Mouse (Mus musculus): ENCODE data around the gene Slc39a12. TPM values are rescaled to one million over a fixed set of nuclear protein-coding genes. Genes with fewer than 3 reads are reported as not detected.

Slc39a12 gene
- polyA plus RNA-seq, 1 experiment from 2014 or later, result not detected

GRCm38 (mm10) chr2:14496150-14496549 lies 108.0 kb downstream of the Slc39a12 start:
- 32% methylated on average over 2 of the region's 2 CpGs for WGBS (ENCODE audit: insufficient replicate concordance)
- H3K4me1 ChIP-seq, result no peaks in the 10 kb centered on the region

GRCm38 (mm10) chr2:14502482-14502881 lies 114.4 kb downstream of the Slc39a12 start:
- H3K9me3 ChIP-seq (replicated peaks), result no peaks in the 10 kb centered on the region
- H3K4me1 ChIP-seq, result no peaks in the 10 kb centered on the region
- 43% methylated on average over 3 of the region's 3 CpGs for WGBS (ENCODE audit: insufficient replicate concordance)
- H3K9ac ChIP-seq, result no peak overlapping the region
- no peak overlapping the region for H3K4me2 ChIP-seq
- no peaks in the 10 kb centered on the region for H3K36me3 ChIP-seq
- no peaks in the 10 kb centered on the region for H3K27me3 ChIP-seq (replicated peaks)
- no peak for ATAC-seq
- no peak overlapping the region for H3K27ac ChIP-seq
- H3K4me3 ChIP-seq, result no peak overlapping the region

More at GRCm38 (mm10) chr2:14496150-14496549, 108.0 kb downstream of the Slc39a12 start:
- ATAC-seq, result no peak
- Histone ChIP-seq H3K4me2 (no peak overlapping the region), H3K9ac (no peak overlapping the region), H3K9me3 (replicated peaks) (no peaks in the 10 kb centered on the region), H3K36me3 (no peaks in the 10 kb centered on the region), H3K27me3 (replicated peaks) (no peaks in the 10 kb centered on the region), H3K4me3 (no peak overlapping the region), H3K27ac (no peak overlapping the region)

- no peak overlapping the region for H3K4me2 ChIP-seq
- no peaks in the 10 kb centered on the region for H3K36me3 ChIP-seq
- no peak for ATAC-seq
- H3K9ac ChIP-seq, result no peak overlapping the region
- H3K4me3 ChIP-seq, result no peak overlapping the region
- no peaks in the 10 kb centered on the region for H3K9me3 ChIP-seq (replicated peaks)
- H3K4me1 ChIP-seq, result no peaks in the 10 kb centered on the region
- H3K27me3 ChIP-seq (replicated peaks), result no peaks in the 10 kb centered on the region
- no peak overlapping the region for H3K27ac ChIP-seq
- 64% methylated on average over 5 of the region's 5 CpGs for WGBS (ENCODE audit: insufficient replicate concordance)
Measured at GRCm38 (mm10) chr2:14518237-14518636, 130.1 kb downstream of the Slc39a12 start.

DNA sequence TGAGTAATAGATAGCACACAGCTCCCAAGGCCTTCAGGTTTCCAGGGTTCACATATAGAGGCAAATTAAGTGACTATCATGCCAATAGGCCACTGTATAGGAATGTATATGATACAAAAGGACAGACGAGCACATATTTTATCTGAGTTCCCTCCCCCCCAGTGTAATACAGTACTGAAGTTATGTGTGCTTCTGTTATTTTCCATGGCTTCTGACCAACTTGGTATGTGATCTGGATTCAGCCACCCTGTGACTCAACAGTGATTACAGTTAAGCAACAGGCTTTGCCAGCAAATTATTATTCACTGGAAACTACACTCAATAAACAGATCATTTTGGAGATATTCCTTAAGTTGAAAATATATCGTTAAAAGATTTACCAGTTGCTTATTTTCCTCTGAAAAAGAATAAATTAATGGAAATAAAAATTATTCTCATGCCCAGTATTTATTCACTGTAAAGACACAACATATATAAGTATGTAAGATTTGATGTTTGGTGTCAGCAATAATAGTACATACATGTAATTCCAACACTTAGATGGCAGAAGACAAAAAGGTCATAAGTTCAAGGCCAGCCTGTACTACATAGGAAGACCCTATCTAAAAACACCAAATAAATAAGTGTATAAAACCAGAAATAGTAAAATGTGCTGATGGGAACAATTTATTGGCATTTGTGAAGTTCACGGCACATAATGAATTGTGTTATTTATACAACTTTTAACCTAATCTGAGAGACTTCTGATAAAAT lies 146.4 kb downstream of the Slc39a12 start:
- H3K4me1 ChIP-seq, result no peaks in the 10 kb centered on the region
- no peak overlapping the region for H3K4me2 ChIP-seq
- H3K27ac ChIP-seq, result no peak overlapping the region
- WGBS (ENCODE audit: insufficient replicate concordance), result 75% methylated on average over 3 of the region's 3 CpGs
- H3K4me3 ChIP-seq, result no peak overlapping the region
- no peak for ATAC-seq
- H3K9me3 ChIP-seq (replicated peaks), result no peaks in the 10 kb centered on the region
- H3K27me3 ChIP-seq (replicated peaks), result no peaks in the 10 kb centered on the region
- H3K36me3 ChIP-seq, result no peaks in the 10 kb centered on the region
- H3K9ac ChIP-seq, result no peak overlapping the region

- 65% methylated on average over 3 of the region's 3 CpGs for WGBS (ENCODE audit: insufficient replicate concordance)
- H3K4me3 ChIP-seq, result no peak overlapping the region
- no peaks in the 10 kb centered on the region for H3K9me3 ChIP-seq (replicated peaks)
- H3K36me3 ChIP-seq, result no peaks in the 10 kb centered on the region
- H3K9ac ChIP-seq, result no peak overlapping the region
- no peak for ATAC-seq
- H3K4me2 ChIP-seq, result no peak overlapping the region
- no peak overlapping the region for H3K27ac ChIP-seq
- H3K27me3 ChIP-seq (replicated peaks), result no peaks in the 10 kb centered on the region
- no peaks in the 10 kb centered on the region for H3K4me1 ChIP-seq
Measured at GRCm38 (mm10) chr2:14535246-14535671, 147.1 kb downstream of the Slc39a12 start.

GRCm38 (mm10) chr2:14537781-14538180 lies 149.7 kb downstream of the Slc39a12 start:
- Histone ChIP-seq H3K4me1 (no peaks in the 10 kb centered on the region), H3K36me3 (no peaks in the 10 kb centered on the region), H3K27ac (no peak overlapping the region), H3K9ac (no peak overlapping the region), H3K4me2 (no peak overlapping the region), H3K4me3 (no peak overlapping the region), H3K27me3 (replicated peaks) (no peaks in the 10 kb centered on the region), H3K9me3 (replicated peaks) (no peaks in the 10 kb centered on the region)
- no peak for ATAC-seq
- 33% methylated on average over 3 of the region's 3 CpGs for WGBS (ENCODE audit: insufficient replicate concordance)

DNA sequence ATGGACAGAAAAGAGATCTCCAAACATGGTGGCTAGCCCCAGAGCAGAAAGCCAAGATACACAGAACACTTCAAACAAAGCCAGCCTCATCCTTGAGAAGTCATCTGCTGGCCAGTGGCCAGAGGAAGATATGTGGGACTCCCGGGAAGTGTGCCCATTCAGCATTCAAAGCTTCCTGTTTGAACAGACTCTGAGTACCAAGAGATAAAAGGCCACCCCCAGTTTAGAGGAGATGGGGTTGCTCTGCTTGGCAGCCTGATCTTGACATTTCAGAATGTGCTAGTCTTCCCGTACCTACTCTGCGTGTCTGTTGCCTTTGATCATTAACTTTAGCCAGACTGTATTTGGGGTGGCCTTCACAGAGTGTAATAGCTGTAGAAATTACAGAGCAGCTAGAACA lies 155.2 kb downstream of the Slc39a12 start:
- no peak for ATAC-seq
- Histone ChIP-seq H3K27me3 (replicated peaks) (no peaks in the 10 kb centered on the region), H3K9me3 (replicated peaks) (no peaks in the 10 kb centered on the region), H3K4me3 (no peak overlapping the region), H3K4me2 (no peak overlapping the region), H3K36me3 (no peaks in the 10 kb centered on the region), H3K9ac (no peak overlapping the region), H3K4me1 (no peaks in the 10 kb centered on the region), H3K27ac (no peak overlapping the region)
- 51% methylated on average over 3 of the region's 3 CpGs for WGBS (ENCODE audit: insufficient replicate concordance)

DNA sequence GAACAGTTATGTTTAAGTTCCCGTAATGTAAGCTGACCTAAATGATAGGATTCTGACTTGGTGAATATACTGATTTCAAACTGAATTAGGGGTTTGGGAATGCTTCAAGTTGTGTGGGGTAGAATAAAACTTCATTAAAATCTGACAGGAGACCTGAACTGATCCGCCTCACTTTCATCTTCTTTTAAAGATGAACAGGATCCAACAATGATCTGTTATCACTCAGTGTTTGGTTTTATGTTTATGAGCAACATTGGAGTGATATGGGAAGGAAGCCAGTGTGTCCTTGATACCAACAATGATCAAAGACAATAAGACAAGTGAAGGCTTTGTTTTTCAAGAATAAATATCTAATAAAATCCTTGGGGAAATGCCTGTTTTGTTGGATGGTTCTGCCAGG lies 155.7 kb downstream of the Slc39a12 start:
- 69% methylated on average over 2 of the region's 2 CpGs for WGBS (ENCODE audit: insufficient replicate concordance)
- no peak for ATAC-seq
- no peak overlapping the region for H3K4me3 ChIP-seq
- no peaks in the 10 kb centered on the region for H3K27me3 ChIP-seq (replicated peaks)
- no peaks in the 10 kb centered on the region for H3K9me3 ChIP-seq (replicated peaks)
- no peaks in the 10 kb centered on the region for H3K4me1 ChIP-seq
- H3K36me3 ChIP-seq, result no peaks in the 10 kb centered on the region
- no peak overlapping the region for H3K4me2 ChIP-seq
- H3K9ac ChIP-seq, result no peak overlapping the region
- no peak overlapping the region for H3K27ac ChIP-seq

Other genes starting within 250 kb of the Slc39a12 start
- gene Tmem236, start 213.8 kb upstream of the Slc39a12 start, polyA plus RNA-seq (2016; fragmentation: Nextera tagmentation; extraction: Ambion mirVana), result 0.12 TPM in 1 of 2 replicates, not detected in the other
- gene Mrc1, start 158.9 kb upstream of the Slc39a12 start, polyA plus RNA-seq (2016; fragmentation: Nextera tagmentation; extraction: Ambion mirVana), result 6.8 and 7.5 TPM in 2 replicates
- 0.39 and 0.49 TPM in 2 replicates for gene Cacnb2, start 214.8 kb downstream of the Slc39a12 start, polyA plus RNA-seq (2016; fragmentation: Nextera tagmentation; extraction: Ambion mirVana)

All from liver, embryonic 12.5 days (tissue).